Mouse (Mus musculus) retina, postnatal 7 days (tissue): Measurements from ENCODE around the gene Zdhhc21.
A peak's percentile ranks its signal among the peaks of the same experiment; 100 is the strongest.

Experiments
- DNase-seq: peaks from one replicate; pipeline ENCODE4 v3.0.0-alpha.2; 2012; ENCODE audit warnings: low read depth, low spot score

The Zdhhc21 gene

DNA sequence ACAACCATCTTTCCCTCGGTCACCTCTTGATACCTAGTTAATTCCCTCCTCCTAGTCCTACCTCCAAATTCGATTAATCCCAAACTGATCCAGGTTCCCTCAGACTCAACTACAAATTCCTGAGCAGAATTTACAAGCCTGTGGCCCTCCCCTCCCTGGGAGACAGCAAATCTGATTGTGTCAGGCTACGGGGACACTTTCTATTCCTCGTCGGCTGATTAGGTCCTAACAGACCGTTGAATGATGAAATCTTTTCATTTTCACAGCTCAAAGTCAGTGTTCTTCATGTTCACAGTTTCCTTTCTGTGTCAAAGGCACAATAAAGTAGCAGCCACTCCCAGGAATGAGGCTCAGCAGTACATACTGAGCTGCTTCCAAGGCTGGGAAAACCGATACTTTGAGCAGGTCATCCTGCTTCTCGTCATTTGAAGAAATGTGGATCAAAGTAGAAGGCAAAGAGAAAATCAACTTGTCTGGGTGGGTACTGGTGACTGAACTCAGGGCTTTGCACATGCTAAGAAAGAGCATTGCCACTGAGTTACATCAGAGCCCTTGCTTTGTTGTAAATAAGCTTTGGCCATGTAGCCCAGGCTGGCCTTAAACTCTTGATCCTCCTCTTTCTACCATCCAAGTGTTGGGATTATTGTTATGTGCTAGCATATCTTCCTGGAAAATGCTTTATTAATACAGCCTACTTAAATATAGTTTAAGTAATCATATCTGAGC, 5.4 kb upstream of the Zdhhc21 start:
- DNase-seq, result no peak

DNA sequence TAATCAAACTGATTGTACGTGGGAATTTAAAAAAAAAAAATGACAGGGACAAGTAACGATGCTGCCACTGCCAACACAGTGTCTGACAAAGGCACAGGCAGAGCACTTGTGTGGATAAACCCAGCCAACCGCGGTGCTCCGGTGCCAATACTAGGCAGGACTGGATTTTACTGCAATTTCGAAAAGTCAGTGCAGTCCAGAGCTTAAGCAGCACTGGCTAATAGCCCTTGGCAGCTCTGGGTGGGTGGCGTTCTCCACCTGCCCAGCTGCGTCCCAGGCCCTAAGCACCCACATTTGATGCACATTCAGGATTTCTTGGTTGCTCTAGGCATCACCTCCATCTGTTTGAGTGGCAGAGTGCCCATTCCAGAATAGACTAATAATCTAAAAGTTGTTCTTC, 3.6 kb upstream of the Zdhhc21 start:
- no peak for DNase-seq

DNA sequence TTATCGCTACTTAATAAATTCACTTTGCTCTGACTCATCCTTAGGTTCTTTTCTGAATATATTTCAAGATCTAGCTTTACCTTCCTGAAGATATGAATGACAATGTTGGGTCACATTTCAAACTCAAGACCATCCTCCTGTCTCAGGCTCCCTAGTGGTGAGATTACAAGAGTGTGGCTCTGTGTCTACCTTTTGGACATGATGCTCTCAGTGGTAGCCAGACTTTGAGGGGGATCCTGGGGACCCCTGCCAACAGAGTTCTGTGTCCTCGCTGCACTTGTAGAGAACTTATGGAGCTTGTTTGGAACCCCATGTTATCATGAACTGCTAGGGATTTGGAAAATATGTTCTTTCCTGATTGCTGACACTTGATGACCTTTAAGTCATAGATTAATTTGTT, 1.7 kb upstream of the Zdhhc21 start:
- no peak for DNase-seq

DNA sequence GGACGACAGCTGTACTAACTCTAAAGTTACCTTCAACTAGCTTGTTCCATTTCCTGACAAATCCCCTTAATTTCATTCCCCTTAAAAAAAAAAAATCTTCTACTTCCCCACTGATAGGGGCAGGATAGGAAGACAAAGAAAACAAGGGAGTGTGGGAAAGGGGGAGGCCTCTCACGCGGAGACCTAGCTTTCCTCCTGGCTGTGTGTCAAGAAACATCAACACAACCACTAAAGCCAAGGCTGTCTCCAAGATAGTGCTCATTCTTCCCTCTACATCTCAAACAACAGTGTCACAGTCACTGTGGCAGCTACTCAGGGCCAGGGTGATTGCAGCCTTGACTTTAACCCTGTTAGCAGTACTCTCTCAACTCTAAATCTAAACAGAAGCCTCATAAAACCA, 808 bp upstream of the Zdhhc21 start:
- DNase-seq, result no peak

DNA sequence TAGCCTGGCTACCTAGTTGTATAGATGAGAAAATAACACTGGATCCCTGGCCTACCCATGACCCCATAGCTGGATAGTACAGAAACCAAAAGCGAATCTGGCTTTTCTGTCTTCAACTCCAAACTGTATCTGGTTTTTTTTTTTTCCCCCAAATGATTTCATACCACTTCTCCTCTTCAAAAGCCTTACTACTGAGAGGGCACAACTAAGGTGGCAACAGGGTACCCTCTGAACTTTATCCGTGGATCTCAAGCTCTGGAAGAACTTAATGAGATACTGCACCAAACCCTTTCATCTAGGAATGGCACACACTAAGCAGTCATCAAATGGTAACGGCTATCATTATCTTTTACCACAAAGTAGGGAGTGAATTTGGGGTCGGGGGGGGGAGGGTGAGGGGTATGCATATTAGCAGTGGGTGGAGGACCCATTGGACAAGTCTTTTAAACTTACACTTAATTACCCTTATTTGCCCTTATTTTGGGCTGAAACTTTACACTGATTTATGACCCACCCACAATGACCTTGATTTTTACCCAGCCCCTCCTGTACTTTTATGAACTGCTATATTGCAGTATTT, 1.2 kb downstream of the Zdhhc21 start:
- DNase-seq, result no peak

DNA sequence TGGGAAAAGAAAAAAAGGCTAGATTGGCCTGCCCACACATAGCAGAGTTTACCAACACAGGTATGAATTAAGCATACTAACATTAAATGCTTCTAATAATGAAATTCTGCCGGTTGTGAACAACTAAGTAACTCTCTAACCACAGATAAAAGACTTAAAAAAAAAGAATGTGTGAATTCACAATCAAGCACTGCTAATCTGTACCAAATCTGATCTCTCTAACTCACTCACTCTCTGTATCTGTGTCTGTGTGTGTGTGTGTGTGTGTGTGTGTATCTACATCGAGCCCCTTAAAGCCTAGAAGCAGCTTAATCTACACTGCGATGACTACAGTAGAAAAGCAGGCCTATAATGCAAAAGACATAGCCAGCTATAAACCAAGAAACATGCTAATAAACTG, 2.8 kb downstream of the Zdhhc21 start:
- DNase-seq, result no peak

DNA sequence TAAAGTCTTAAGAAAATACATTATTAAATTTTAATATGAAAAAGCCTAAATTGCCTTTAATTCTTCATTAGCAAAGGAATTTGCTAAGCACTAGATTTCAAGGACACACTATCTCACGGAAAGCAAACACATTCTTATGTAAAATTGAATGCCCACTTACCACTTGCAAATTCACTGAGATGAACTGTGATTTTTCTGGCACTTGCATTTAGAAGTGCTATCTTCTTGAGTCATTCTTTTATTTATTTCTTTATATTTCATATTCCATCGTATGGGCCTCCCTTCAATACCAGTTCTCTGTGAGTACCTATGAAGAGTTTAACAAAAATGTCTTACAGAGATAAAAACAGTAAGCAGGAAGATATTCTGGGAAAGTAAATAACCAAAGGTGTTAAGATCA, 5.9 kb downstream of the Zdhhc21 start:
- DNase-seq, result no peak

DNA sequence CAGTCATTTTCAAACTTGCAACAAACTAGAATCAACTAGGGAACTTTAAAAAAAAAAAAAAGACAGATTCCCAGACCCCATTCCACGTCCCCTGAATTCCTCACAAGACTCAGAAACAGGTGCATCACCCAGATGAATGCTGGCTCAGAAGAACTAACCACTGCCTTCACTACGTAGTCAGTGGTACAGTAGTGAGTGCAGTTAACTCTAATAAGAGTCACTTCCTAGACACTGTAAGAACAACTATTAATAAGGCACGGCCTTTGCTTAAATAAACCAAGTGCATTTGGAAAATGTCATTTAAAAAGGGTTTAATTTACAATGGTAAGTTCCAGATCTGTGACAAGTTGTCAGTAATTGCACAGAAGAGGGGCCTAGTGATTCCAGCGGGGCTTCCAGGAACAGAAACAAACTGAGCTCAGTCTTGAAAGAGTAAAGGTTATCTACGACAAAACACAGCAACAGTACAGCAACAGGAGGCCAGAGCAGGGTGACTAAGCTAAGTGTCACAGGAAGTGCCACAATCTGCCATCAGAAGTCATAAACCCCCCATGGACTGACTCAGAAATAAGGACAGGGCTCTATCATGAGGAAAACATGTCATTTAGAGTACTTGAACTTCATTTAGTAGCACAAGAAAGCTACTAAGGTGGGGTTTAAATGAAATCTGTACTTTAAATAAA, 11.1 kb downstream of the Zdhhc21 start:
- DNase-seq, result no peak

DNA sequence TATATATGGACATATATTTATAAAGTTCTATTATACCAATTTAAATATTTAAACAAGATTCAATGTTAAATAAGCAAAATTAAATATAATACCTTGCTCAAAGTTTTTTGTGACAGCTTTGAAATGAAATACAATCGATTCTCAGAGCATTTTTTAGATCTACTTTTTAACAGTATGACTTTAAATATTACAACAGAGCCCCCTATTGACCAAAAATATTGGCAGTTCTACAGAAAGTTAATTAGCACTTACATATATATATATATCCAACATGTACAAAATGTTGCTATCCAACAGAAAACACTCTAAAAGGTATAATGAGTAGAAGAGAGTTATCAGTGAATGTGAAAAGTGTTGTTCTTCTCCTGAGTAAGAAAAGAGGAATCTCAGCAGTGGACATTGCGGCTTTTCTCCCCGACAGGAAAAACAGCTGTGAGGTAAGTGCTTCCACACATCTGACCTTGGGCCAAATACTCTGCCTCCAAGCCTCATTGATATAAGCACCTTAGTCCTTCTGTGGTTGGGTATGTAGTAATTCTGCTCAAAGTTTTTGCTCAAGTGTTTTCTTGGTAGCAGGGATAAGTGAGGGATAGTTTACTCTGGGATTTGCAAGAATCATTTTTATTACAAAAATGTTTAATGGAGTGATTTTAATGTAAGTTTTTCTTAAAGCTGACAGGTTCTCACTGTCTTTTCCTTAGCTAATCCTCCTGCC, 22.1 kb downstream of the Zdhhc21 start:
- DNase-seq, result peak; percentile 6

DNA sequence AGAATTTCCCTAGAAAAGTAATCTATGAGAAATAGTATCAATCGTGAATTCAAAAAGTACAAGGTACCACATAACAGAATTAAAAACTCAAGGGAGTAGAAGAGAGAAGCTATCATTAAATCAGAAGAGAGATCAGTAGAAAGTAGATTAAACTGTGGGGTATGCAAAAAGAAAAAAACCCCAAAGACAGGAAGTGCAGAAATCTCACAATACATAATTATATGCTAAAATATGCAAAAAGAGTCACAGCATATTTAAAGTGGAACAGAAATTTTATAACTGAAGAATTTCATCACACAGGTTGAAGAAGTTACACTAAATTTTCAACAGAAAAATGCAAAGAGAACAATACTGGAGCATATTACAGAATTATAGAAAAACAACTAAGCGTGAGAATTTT, 28.6 kb downstream of the Zdhhc21 start:
- DNase-seq, result no peak

DNA sequence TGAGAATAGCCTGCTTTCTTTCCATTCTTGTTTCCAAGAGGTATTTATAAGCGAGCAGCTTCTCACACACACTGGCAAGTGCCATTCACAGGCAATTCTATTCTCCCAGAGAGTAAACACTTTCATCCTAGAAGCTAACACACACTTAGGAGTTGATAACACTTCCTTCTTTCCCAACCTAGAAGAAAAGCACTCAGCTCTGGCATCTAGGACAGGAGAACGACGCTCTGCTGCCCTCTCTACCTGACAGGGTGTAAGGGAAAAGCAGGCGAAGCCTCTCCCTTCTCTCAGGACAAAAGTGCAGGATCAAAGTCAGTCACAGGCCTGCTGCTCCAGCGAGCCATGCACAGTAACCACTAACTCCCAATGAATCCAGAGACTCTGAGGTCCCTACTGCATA, 30.3 kb downstream of the Zdhhc21 start:
- DNase-seq, result no peak

DNA sequence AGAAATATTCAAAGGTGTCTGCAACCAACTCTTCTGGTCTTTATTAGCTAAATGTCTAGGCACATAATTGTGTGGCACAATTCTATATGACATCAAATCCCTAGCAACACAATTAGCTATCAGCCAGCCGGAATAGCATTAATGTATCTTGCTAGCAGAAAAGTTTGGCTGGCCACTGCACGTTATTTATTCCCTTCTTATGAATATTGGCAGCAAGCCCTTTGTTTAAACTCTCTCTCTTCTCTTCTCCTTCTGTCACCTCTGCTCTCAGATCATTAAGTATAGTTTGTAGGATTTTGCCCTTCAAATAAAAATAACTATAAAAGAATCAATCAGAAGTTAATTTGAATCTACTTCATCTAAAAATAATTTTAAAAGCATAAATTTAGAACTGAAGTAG, 32.8 kb downstream of the Zdhhc21 start:
- DNase-seq, result no peak

DNA sequence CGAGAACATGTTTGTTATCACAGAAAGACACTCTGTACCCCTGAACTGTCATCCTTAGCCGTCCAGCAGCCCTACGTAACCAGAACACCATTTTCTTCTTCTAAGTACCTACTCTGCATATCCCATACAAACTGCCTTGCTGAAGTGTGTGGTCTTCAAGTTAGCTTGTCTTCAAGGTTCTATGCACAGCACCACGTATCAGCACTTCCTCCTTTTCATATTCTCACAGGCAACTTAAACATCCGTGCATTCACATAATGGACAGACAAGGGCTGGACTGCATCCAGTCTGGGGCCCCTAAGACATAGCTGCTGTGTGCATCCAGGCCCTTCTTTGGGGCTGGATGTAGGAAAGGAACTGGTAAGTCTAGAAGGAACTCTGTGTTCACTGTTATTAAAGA, 41.9 kb downstream of the Zdhhc21 start:
- DNase-seq, result no peak

DNA sequence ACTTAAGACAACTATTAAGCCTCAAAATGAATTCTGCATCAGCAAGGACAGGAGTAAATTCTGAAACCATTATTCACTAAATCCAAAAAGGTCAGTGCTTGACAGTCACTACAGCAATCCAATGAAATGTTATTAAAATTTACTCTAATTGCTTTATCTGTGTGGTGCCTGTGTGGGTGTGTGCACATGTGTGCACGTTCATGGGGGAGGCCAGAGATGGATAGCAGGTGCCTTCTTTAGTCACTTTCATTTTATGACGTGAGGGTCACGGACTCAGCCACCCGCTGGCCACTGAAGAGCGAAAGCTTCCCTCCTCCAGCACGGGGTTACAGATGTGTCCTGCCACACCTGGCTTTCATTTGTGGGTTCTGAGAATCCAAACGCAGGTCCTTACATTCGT, 43.4 kb downstream of the Zdhhc21 start:
- DNase-seq, result no peak

DNA sequence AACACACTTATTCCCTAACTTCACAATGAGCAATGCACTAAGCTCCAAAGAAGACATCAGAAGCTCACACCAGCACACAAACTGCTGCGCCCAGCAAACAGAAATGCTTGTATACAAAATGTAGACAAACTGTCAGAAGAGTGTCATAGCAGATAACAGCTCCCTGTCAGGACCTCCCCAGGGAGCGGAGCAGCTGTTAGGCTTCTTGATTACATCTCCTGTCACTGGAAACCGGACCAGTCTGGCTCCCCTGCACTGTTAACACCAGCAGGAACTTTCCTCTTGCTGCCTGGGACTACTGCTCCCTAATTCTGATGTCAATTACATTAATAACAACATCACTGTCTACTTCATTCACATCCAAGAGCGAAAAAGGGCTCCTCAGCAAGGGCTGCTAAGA, 44.5 kb downstream of the Zdhhc21 start:
- DNase-seq, result no peak

DNA sequence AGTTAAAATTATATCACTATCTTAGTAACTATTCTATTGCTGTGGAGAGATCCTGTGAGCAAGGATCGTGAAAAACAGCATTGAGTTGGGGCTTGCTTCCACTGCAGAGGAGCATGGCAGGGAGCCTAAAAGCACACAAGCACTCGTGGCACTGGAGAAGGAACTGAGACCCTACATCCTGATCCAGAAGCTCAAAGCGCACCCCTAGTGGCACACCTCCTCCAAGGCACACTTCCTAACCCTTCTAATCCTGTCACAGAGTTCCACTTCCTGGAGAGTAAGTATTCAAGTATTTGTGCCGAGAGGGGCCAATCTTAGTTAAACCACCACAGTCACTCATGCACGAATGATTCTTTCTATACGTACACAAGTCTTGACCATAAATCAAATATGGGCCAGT, 46.4 kb downstream of the Zdhhc21 start:
- DNase-seq, result no peak

DNA sequence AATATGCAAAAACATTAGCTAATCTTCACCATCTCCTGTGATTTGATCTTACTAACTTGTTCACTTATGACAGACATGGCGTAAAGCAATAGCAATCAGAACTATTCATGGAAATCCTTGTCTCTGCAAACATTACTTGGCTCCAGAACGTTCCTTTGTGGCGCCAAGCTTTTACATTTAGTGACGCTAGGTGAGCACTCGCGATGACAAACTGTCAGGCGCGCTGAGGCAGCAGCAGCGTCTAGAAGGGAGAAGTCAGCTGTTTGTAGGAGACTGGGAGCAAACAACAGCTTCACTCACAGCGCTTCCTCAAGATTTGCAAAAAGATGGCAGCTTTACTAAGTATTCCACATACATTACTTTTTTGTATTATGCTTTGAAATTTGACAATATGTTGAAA, 51.9 kb downstream of the Zdhhc21 start:
- no peak for DNase-seq

DNA sequence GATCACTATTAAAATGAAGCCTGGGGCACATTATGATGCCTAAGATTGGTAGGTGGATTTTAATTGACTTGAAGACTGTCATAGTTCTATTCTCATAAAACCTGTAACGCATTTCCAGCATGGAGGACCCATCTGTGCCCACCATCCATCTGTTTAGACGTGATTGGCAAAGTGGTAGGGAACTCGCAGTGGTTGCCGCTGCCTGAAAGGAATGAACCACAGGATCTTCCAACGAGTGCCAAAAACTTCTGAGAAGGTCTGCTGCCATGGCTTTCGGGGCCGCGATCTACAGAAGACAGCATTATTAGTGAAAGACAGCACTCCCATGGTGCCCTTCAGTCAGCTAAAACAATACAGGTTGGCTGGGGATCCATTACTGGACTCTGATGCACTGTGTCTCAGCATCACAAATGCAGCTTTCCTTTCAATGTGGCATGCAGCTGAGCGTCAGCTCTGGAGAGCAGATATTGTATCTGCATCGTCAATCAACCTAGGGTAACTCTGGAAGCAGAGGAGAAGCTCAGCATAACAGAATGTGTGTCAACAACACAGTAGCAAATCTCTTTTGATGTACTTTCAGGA, 53.5 kb downstream of the Zdhhc21 start:
- DNase-seq, result no peak

DNA sequence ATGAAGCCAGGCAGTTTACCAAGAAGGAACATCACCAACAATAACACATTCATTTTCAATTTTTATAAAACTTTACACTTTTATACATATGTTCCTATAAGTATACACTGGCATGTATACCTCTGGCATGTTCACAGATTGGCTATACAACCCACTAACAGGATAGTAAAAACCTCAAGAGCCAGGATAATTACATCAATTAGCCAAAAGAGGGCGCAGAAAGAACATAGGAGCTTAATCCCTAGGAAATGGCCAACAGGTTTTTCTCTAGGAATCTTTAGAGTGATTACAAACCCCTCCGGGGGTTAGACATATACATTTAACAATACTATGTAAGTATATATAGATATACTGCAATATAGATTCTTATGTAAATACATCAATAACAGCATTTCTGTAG, 55.7 kb downstream of the Zdhhc21 start:
- DNase-seq, result peak; percentile 8

DNA sequence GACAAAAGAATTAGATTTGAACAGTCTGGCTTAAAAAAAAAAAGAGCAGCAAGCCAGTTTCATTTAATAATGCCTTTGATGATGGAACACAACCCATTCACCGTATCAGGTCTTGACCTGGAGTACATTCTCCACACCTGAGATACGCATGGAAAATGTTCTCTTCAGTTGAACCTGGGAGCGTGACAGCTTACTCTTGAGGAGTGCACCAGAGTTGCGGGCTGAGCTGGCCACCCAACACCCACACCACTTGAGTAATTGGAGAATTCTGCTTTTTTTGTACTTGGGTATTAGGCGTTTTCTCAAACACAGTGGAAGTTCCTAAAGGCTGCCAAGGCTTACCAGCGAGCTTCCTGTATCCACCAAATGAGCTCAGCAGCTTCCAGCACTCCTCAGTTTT, 66.2 kb downstream of the Zdhhc21 start:
- DNase-seq, result no peak

DNA sequence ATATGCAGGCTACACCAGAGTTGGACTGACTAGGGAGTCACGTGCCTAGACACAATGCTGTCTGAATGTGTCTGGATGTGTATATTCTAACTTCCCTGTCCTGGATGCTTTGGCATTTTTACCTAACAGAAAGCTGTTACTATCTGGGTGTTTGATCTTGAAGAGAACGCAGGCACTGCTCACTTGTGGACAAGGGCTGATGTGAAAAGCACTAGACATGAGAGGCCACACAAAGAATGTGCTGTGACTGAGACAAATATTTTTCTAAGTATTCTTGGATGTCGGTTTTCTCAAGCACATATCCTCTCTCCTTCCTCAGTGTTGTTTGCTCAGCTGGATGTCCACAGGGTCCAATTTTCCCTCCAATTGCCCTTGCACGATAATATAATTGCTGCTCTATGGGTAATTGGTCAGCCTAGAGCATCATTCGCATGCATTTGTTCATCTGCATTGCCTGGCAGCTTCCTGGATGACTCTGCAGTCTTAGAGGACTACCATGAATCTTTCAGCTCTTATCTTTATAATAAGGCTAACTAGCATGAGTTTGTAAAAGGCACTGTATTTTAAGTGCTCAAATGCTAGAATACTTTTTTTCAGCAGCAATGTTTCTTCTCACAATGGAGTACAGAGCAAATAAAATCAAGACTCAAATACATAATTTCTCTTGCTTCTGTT, 66.7 kb downstream of the Zdhhc21 start:
- no peak for DNase-seq
